Mouse (Mus musculus) midbrain, embryonic 14.5 days (tissue): ENCODE data around the gene Fgfr2. TPM values are rescaled to one million over a fixed set of nuclear protein-coding genes. Genes with fewer than 3 reads are reported as not detected.

Source experiments
- ATAC-seq: fragments of 200-750 bp; cut with Nextera tagmentation; 2 replicates; pipeline ENCODE4 v1.8.0; 2017; ENCODE audit warnings: moderate number of reproducible peaks, moderate library complexity; ENCODE audit not compliant: low FRiP score, low TSS enrichment
- DNase-seq: peaks from one replicate; pipeline ENCODE4 v3.0.0-alpha.2; 2015
- H3K27ac ChIP-seq: fragments of 300-500 bp; sonication (generic); replicated peaks from 2 replicates; pipeline ENCODE4 v1.5.1; 2014; ENCODE audit warnings: mild to moderate bottlenecking, low read depth, low read length, moderate library complexity
- H3K27me3 ChIP-seq: fragments of 300-500 bp; sonication (generic); 2 replicates; pipeline ENCODE4 v1.6.1; 2014; ENCODE audit warnings: low read length, control low read depth, mixed read lengths; ENCODE audit not compliant: control insufficient read depth, insufficient read depth
- H3K36me3 ChIP-seq: fragments of 300-500 bp; sonication (generic); 2 replicates; pipeline ENCODE4 v1.6.1; 2014; ENCODE audit warnings: low read length, control low read depth; ENCODE audit not compliant: control insufficient read depth, insufficient read depth
- H3K4me1 ChIP-seq: fragments of 300-500 bp; sonication (generic); 2 replicates; pipeline ENCODE4 v1.6.1; 2014; ENCODE audit warnings: mild to moderate bottlenecking, antibody characterized with exemption, low read length, control low read depth; ENCODE audit not compliant: control insufficient read depth, insufficient read depth
- H3K4me2 ChIP-seq: fragments of 300-500 bp; sonication (generic); 2 replicates; pipeline ENCODE4 v1.6.1; 2014; ENCODE audit warnings: mild to moderate bottlenecking, low read length, moderate library complexity
- H3K4me3 ChIP-seq: fragments of 300-500 bp; sonication (generic); replicated peaks from 2 replicates; pipeline ENCODE4 v1.5.1; 2014; ENCODE audit warnings: low read depth, low read length
- H3K9ac ChIP-seq: fragments of 300-500 bp; sonication (generic); replicated peaks from 2 replicates; pipeline ENCODE4 v1.6.1; 2014; ENCODE audit warnings: mild to moderate bottlenecking, low read length, moderate library complexity
- H3K9me3 ChIP-seq: fragments of 300-500 bp; sonication (generic); 2 replicates; pipeline ENCODE4 v1.6.1; 2016; ENCODE audit warnings: low read length, control low read depth, mixed read lengths; ENCODE audit not compliant: control insufficient read depth
- WGBS: fragments of 180-500 bp; shearing (Covaris S2); extraction: QIAGEN DNeasy Blood & Tissue Kit; methylation state at CpG from one replicate; pipeline ENCODE4 v1.1.7; 2014; 5-methylcytosine and 5-hydroxymethylcytosine counted together
- polyA plus RNA-seq: library from polyadenylated mRNA; unstranded; fragments of >200 nt; fragmentation: Nextera tagmentation; extraction: Ambion mirVana; gene quantifications from 2 replicates; pipeline ENCODE4 v1.2.1, GENCODE M21; 2014

Gene Fgfr2
- polyA plus RNA-seq, 1 experiment from 2014 or later: 28.1 TPM

DNA sequence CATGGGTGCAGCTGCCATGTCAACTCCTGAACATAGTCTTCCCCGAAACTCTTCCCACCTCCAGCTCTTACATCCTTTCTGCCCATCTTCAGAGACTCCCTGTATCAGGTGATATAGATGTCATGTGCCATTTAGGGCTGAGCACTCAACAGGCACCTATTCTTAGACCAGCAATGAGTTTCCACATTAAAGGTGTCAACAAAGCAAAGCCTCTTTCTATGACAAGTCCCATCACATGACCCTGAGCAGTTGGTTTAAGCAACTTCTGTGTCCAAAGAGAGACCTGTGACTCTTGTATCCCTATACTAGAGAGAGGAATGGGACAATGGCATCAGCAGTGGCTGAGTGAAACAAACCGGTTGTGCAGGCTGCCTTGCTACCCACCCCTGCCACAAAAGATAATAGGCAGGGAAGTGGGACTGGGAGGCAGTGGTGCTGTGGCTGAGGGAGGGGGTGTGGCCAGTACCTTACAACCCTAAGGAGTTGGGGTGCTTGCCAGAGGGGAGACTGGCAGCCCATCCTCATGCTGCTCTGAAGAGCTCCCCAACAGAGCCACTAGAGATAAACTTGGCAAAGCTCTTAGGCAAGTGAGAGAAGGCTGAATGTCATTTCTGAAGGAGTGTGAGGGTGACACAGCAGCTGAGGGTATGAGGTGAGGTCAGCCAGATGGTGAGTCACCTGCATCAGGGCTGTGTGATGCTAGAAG, 222.2 kb downstream of the Fgfr2 start:
- no peak for DNase-seq
- no peaks in the 10 kb centered on the region for H3K36me3 ChIP-seq
- H3K4me2 ChIP-seq: no peak overlapping the region
- H3K27me3 ChIP-seq: no peaks in the 10 kb centered on the region
- H3K9ac ChIP-seq: no peak overlapping the region
- no peak overlapping the region for H3K27ac ChIP-seq
- 63% methylated on average over 2 of the region's 2 CpGs for WGBS
- no peaks in the 10 kb centered on the region for H3K9me3 ChIP-seq
- no peak overlapping the region for H3K4me3 ChIP-seq
- H3K4me1 ChIP-seq: no peaks in the 10 kb centered on the region
- no peak for ATAC-seq

DNA sequence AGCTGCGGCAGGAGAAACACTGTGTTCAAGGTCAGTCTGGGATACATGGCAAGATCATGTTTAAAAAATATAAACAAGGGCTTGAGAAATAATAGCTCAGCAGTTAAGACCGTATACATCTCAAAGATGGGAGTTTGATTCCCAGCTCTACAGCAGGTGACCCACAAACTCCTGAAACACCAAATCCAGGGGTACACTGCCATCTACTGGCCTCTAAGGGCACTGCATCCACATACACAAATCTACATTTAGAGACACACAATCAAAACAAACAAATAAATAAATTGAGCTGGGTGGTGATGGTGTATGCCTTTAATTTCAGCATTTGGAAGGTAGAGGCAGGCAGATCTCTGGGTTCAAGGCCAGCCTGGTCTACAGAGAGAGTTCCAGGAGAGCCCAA, 224.9 kb downstream of the Fgfr2 start:
- no peaks in the 10 kb centered on the region for H3K36me3 ChIP-seq
- H3K27ac ChIP-seq: no peak overlapping the region
- ATAC-seq (no peak), DNase-seq (no peak)
- no peak overlapping the region for H3K9ac ChIP-seq
- H3K9me3 ChIP-seq: no peaks in the 10 kb centered on the region
- no peak overlapping the region for H3K4me2 ChIP-seq
- H3K27me3 ChIP-seq: no peaks in the 10 kb centered on the region
- no peak overlapping the region for H3K4me3 ChIP-seq
- no peaks in the 10 kb centered on the region for H3K4me1 ChIP-seq
- WGBS: 93% methylated on average over 2 of the region's 2 CpGs

DNA sequence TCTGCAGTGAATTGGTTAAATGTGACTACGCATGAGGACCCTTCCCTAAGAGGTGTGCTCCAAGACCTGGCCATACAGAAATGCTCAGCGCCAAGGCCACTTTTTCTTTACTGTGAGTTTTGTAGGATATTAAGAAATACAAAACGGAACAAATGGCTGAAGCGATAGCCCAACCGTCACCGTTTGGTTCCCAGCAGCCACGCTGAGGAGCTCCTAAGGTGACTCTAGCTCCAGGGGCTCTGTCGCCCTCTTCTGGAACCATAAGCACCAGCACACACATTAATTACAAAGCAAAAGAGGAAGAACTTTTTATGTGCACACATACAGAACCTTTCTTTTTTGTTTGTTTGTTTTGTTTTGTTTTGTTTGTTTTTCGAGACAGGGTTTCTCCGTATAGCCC, 225.9 kb downstream of the Fgfr2 start:
- Histone ChIP-seq H3K27ac (no peak overlapping the region), H3K36me3 (no peaks in the 10 kb centered on the region), H3K27me3 (no peaks in the 10 kb centered on the region), H3K9ac (no peak overlapping the region), H3K9me3 (no peaks in the 10 kb centered on the region), H3K4me2 (no peak overlapping the region), H3K4me1 (no peaks in the 10 kb centered on the region), H3K4me3 (no peak overlapping the region)
- ATAC-seq: no peak
- WGBS: 89% methylated on average over 10 of the region's 10 CpGs
- DNase-seq: no peak

DNA sequence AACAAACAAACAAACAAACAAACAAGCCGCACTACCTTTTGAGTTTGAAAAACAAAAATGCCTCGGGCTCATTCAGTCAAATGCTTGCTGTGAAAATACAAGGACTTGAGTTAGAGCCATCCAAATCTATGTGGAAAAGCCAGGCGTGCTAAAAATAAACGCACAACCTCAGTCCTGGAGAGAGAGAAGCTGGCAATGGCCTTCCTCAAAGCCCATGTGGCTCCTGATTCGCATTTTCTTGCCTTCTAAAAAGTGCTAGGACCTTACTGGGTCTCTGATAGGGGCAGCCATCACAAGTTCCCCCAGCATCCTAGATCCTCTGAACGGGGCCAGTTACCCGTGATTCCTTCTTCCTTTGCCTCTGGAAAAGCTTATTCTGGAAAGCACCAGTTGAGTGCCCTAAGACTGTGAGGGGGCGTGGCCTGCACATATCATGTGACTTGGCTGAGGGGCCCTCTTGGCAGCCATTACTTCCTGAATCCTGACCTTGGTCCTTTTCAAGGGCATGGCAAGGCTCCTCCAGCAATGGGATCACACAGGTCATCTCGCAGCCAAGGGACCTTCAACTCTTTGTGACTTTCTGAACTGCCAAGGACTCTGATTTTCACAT, 226.8 kb downstream of the Fgfr2 start:
- Histone ChIP-seq H3K4me2 (no peak overlapping the region), H3K36me3 (no peaks in the 10 kb centered on the region), H3K9me3 (no peaks in the 10 kb centered on the region), H3K4me1 (no peaks in the 10 kb centered on the region), H3K27ac (no peak overlapping the region), H3K4me3 (no peak overlapping the region), H3K9ac (no peak overlapping the region), H3K27me3 (no peaks in the 10 kb centered on the region)
- DNase-seq: no peak
- WGBS: 88% methylated on average over 9 of the region's 9 CpGs
- ATAC-seq: no peak

DNA sequence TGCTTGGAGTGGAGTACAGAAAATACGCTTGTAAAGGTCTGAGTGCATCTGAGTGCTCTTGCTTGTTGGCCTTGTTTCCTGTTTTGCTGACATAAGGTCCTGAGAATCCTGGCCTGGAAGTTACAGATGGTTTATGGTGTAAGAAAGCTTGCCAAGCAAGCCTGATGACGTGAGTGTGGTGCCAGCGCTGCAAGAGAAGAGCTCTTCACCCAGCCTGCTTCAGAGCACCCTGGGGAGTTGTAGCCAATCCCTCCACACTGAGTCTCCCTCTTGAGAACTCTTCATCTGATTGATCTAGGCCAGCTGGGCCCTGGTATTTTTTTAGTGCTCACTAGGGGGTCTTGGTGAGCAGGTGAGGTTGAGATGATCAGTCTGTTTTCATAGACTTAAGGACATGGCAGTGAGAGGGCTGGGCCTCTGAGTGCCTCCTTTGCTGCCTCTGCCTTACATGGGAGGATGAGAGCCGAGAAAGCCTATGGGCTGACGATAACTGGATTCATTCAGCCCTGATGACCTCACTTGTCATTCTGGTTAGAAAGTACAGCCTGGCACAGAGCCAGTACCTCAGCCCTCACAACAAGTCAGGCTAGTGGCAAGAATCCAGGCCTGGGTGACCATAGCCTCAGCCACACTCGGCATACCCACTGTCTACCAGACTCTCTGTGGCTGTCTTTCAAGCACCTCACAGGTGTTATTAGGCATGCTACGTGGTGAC, 228.2 kb downstream of the Fgfr2 start:
- Histone ChIP-seq H3K27ac (no peak overlapping the region), H3K36me3 (no peaks in the 10 kb centered on the region), H3K27me3 (no peaks in the 10 kb centered on the region), H3K4me1 (no peaks in the 10 kb centered on the region), H3K9ac (no peak overlapping the region), H3K9me3 (no peaks in the 10 kb centered on the region), H3K4me3 (no peak overlapping the region), H3K4me2 (no peak overlapping the region)
- DNase-seq: peak; percentile 6
- no peak for ATAC-seq
- WGBS: 72% methylated on average over 7 of the region's 7 CpGs

DNA sequence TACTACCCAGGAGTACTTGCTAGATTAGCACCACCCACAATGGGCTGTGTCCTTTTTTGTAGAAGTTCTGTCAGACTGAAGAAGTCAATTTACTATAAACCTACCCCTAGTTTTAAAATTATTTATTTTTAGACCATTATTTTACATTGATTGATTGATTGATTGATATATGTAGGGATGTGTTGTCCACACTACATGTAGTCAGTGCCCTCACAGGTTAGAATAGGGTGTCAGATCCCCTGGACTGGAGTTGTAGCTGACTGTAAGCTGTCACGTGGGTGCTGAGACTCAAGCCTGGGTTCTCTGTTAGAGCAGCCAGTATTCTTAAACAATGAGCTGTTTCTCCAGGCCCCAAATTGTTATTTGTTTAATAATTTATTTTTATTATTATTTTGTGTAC, 229.8 kb downstream of the Fgfr2 start:
- DNase-seq (no peak), ATAC-seq (no peak)
- WGBS: 77% methylated on average over 1 of the region's 1 CpGs
- Histone ChIP-seq H3K4me1 (no peaks in the 10 kb centered on the region), H3K27ac (no peak overlapping the region), H3K36me3 (no peaks in the 10 kb centered on the region), H3K9ac (no peak overlapping the region), H3K27me3 (no peaks in the 10 kb centered on the region), H3K9me3 (no peaks in the 10 kb centered on the region), H3K4me2 (no peak overlapping the region), H3K4me3 (no peak overlapping the region)

DNA sequence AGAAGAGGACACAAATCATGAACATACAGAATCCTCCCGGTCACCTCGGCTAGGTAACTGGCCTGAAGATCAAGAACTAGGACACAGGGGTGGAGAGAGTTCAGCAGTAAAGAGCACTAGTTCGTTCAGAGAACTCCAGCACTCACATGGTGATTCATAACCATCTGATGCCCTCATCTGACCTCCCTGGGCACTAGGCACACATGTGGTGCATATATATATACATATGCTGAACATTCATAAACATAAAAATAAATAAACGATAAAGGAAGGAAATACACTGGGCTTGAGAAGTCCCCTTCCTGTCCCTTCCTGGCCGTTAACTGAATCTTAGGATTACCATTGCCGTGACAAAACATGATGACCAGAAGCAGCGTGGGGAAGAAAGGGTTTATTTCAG, 230.3 kb downstream of the Fgfr2 start:
- Histone ChIP-seq H3K27me3 (no peaks in the 10 kb centered on the region), H3K4me3 (no peak overlapping the region), H3K36me3 (no peaks in the 10 kb centered on the region), H3K9ac (no peak overlapping the region), H3K9me3 (no peaks in the 10 kb centered on the region), H3K27ac (no peak overlapping the region), H3K4me1 (no peaks in the 10 kb centered on the region), H3K4me2 (no peak overlapping the region)
- ATAC-seq (no peak), DNase-seq (no peak)
- 86% methylated on average over 7 of the region's 7 CpGs for WGBS

DNA sequence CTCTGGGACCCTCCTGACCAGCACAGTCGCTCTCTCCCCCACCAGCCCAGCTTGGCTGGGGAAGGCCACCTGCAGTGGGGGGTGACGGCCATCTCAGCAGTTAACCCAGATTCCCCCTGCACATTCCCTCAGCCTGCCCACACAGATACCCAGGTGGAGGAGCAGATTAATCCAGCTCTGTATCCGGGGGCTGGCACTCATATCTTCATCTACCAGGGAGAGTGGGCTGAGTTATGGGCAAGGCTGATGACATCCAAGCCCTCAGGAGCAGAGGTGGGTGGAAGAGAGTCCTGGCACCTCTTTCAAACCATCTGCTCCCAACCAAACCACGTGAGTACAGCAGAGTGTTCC, 230.9 kb downstream of the Fgfr2 start:
- H3K4me2 ChIP-seq: no peak overlapping the region
- no peaks in the 10 kb centered on the region for H3K4me1 ChIP-seq
- no peak for DNase-seq
- ATAC-seq: no peak
- H3K27me3 ChIP-seq: no peaks in the 10 kb centered on the region
- no peaks in the 10 kb centered on the region for H3K36me3 ChIP-seq
- H3K9ac ChIP-seq: no peak overlapping the region
- no peak overlapping the region for H3K4me3 ChIP-seq
- 50% methylated on average over 4 of the region's 4 CpGs for WGBS
- no peaks in the 10 kb centered on the region for H3K9me3 ChIP-seq
- H3K27ac ChIP-seq: no peak overlapping the region
